Mouse (Mus musculus): ENCODE measurements at regions not wholly inside any gene's neighbourhood (a gene's known extent, or its start where the extent isn't known, plus 50 kb on each side); places are given as distances from the start of the nearest gene placed in this dataset.

DNA sequence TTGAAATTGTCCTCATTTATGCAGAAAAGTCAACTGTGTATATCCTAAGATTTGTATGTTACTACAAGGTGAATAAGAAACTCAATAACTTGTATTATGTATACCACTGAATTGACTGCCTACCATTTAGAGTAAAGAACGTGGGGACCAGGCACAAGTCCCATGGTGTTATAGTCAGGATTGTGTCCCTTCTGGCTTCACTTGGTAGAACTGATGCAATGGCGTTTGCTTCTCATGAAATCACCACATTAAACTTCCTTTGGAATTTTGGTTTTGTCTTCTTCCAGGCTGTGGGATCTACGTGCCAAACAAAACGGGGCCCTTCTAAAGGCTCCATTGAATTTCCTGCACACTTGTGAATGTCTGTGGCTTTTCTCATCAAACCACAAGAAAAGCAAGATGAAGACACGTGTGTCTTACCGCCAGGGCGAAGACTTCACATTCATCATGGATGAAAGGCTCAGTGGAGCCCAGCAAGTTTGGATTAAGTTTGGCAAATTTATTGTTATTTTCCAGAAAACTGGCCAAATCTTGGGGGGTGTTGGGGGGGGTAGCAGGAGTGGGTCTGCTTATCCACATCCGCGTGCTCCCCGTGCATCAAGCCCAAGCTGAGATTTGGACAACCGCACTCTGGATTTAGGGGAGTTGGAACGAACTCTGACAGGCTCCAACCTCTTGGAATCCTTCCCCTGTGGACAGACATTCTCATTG is 353.3 kb downstream of the Ankrd50 start:
- no peak for DNase-seq (ENCODE audit: low read depth, low spot score)

GRCm38 (mm10) chr3:38130088-38130487 is 354.6 kb downstream of the Ankrd50 start:
- no peak for DNase-seq (ENCODE audit: low read depth, low spot score)

GRCm38 (mm10) chr3:38129167-38129500 is 355.5 kb downstream of the Ankrd50 start:
- no peak for DNase-seq (ENCODE audit: low read depth, low spot score)

- no peak for DNase-seq (ENCODE audit: low read depth, low spot score)
These were observed 356.0 kb downstream of the Ankrd50 start for GRCm38 (mm10) chr3:38128486-38129166.

GRCm38 (mm10) chr3:38116071-38116787 is 368.4 kb downstream of the Ankrd50 start:
- no peak for DNase-seq (ENCODE audit: low read depth, low spot score)

GRCm38 (mm10) chr3:38112568-38112967 is 372.1 kb downstream of the Ankrd50 start:
- DNase-seq (ENCODE audit: low read depth, low spot score) = no peak

GRCm38 (mm10) chr3:38105022-38105857 is 379.4 kb downstream of the Ankrd50 start:
- no peak for DNase-seq (ENCODE audit: low read depth, low spot score)

DNA sequence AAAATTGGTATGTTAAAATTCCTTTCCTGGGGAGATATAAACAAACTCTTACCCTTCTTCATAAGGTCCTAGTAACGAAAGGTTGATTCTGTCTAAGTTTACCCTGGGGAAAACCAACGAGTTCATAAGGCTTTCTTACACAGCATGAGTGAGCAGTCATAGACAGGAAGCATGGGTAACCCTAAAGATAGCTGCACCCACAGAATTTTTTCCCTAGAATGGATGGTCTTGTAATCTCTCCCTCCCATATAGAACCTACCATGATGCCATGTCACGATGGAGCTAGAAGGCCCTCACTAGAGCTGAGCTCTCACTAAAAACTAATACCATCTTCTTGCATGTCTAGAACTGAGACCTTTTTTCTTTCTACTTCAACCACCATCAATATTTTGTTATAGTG is 380.1 kb upstream of the Gm5148 start:
- DNase-seq (ENCODE audit: low read depth, low spot score) = no peak

GRCm38 (mm10) chr3:38102985-38103384 is 378.7 kb upstream of the Gm5148 start:
- DNase-seq (ENCODE audit: low read depth, low spot score) = no peak

GRCm38 (mm10) chr3:38102181-38102580 is 377.9 kb upstream of the Gm5148 start:
- DNase-seq (ENCODE audit: low read depth, low spot score) = no peak

GRCm38 (mm10) chr3:38094370-38094979 is 370.2 kb upstream of the Gm5148 start:
- DNase-seq (ENCODE audit: low read depth, low spot score) = no peak

- DNase-seq (ENCODE audit: low read depth, low spot score) = no peak
These were observed 360.3 kb upstream of the Gm5148 start for GRCm38 (mm10) chr3:38084548-38084947.

DNA sequence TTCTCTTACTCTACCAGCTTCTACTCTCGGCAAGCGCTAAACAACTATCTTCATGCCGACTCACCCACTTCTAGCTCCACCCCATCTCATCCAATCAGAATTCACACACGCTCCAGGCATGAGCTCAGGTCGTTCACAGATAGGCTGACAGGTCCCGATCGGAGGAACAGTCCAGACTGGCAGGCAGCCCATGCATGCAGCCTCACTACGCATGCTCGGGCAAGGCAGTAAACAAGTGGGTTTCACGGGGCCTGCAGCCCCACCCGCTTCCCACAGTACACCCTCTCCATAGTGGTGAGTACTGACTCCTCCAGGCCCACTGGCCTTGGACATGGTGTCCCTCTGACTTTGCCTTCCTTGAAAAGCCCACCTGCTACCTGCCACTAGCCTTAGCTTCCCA is 358.1 kb upstream of the Gm5148 start:
- no peak for DNase-seq (ENCODE audit: low read depth, low spot score)

GRCm38 (mm10) chr3:38076835-38077234 is 352.5 kb upstream of the Gm5148 start:
- no peak for DNase-seq (ENCODE audit: low read depth, low spot score)

DNA sequence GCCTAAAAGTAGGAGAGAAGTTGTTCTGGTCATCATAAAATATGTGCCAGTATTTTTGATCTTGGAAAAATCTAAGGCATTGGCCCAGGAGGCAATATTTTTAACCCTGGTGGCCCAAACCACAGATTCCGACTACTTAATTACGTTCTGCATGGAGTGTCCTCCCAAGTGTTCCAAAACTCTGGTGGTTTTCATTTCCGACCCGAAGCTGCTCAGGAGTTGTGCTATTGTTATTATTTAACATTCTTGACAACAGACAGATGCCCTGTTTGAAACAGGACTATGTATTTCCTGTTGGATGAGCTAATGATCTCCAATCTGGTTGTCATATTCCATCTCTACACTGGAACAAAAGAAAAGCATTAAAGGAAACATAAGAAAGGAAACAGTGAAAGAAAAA is 349.7 kb upstream of the Gm5148 start:
- no peak for DNase-seq (ENCODE audit: low read depth, low spot score)

- DNase-seq (ENCODE audit: low read depth, low spot score) = no peak
These were observed 331.3 kb upstream of the Gm5148 start for GRCm38 (mm10) chr3:38055627-38056026.

DNA sequence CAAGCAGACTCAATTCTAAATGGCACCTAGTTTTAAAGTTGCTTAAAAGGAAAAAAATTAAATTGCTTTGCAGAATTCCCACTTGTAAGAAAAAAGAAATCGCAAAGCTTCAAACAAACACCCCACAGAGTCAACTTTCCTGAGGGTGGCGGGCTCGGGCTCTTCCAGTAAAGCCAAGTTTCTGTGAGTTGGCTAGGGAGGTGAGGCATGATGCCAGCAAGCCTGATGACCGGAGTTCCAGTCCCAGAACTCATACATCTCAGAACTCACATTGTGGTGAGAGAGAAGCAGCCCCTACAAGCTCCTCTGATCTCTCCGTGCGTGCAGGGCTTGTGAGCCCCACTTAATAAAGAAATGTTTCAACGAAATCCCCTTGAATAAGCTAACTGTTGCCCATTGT is 328.7 kb upstream of the Gm5148 start:
- DNase-seq (ENCODE audit: low read depth, low spot score) = no peak

- DNase-seq (ENCODE audit: low read depth, low spot score) = no peak
These were observed 327.5 kb upstream of the Gm5148 start for GRCm38 (mm10) chr3:38051748-38052147.

DNA sequence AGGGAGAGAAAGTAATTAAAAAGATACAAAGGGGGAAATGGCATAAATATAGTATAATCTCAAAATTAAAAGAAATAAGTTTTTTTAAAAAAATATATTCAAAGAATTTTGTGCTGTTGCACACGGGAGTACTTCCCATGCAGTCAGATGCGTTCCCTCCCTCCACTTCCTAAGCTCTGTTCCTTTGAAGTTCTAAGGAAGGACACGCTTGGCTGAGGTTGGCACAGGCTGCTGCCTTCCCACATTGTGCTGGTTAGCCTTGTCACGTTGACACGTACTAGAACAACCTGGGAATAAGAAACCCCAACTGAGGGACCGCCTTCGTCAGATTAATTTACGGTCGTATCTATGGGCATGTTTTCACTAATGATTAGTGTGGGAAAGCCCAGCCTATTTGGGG is 326.6 kb upstream of the Gm5148 start:
- no peak for DNase-seq (ENCODE audit: low read depth, low spot score)

DNA sequence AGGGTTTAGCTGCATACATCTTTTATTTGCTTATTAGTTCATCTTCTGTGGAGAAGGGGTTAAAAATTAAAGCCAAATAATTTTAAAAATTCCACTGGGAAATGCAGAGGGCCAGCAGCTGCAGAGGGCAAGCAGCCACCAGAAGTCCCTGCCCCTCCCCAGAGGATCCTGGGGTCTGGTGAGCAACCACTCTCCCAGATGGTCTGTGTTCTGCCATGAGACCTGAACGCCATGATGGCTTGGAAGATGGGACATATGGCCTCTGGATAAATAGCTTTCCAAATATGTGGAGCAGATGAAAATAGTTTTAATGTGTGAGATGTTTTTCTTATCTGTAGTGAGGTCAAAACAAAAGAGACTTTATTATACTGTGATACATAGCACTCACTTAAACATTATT is 326.1 kb upstream of the Gm5148 start:
- no peak for DNase-seq (ENCODE audit: low read depth, low spot score)

GRCm38 (mm10) chr3:38049290-38049689 is 325.0 kb upstream of the Gm5148 start:
- DNase-seq (ENCODE audit: low read depth, low spot score) = no peak

- no peak for DNase-seq (ENCODE audit: low read depth, low spot score)
These were observed 323.2 kb upstream of the Gm5148 start for GRCm38 (mm10) chr3:38047445-38047844.
